Mouse (Mus musculus): Measurements from ENCODE around the gene Gpc1. TPM values are rescaled to one million over a fixed set of nuclear protein-coding genes. Genes with fewer than 3 reads are reported as not detected.

Gpc1 gene
- total and polyA plus RNA-seq, 2 experiments from 2014 or later, result 52.8 to 173 TPM

GRCm38 (mm10) chr1:92791070-92791831 is 40.2 kb upstream of the Gpc1 start:
- H3K9ac ChIP-seq, result no peak overlapping the region
- no peaks in the 10 kb centered on the region for H3K9me3 ChIP-seq (ENCODE audit: low read length)
- 6% methylated on average over 10 of the region's 10 CpGs for WGBS
- peak; percentile 36; the same call in 1 of the 2 replicates for ATAC-seq
- H3K36me3 ChIP-seq (ENCODE audit: insufficient read depth), result no peaks in the 10 kb centered on the region
- H3K4me3 ChIP-seq (ENCODE audit: low read depth, low read length), result no peak overlapping the region
- TF ChIP-seq CTCF (IDR thresholded peaks at IDR 0.05; ENCODE audit: low read depth), result no peak
- H3K27ac ChIP-seq (ENCODE audit: low read depth, low read length), result no peak overlapping the region
- 0 out of 2 replicates have a peak overlapping the region, but pooled peaks have one; percentile 13 for H3K4me2 ChIP-seq (ENCODE audit: low read depth)
- H3K4me1 ChIP-seq (ENCODE audit: insufficient read depth), result 0 out of 2 replicates have a peak, but pooled peaks cover 6% of the 10 kb centered on the region
- no peak for DNase-seq
- no peaks in the 10 kb centered on the region for H3K27me3 ChIP-seq (ENCODE audit: insufficient read depth, low read length)

- DNase-seq (no peak), ATAC-seq (no peak)
- no peaks in the 10 kb centered on the region for H3K9me3 ChIP-seq (ENCODE audit: low read length)
- no peak overlapping the region for H3K4me2 ChIP-seq (ENCODE audit: low read depth)
- no peak for TF ChIP-seq CTCF (IDR thresholded peaks at IDR 0.05; ENCODE audit: low read depth)
- no peak overlapping the region for H3K4me3 ChIP-seq (ENCODE audit: low read depth, low read length)
- H3K27me3 ChIP-seq (ENCODE audit: insufficient read depth, low read length), result no peaks in the 10 kb centered on the region
- no peak overlapping the region for H3K27ac ChIP-seq (ENCODE audit: low read depth, low read length)
- no peaks in the 10 kb centered on the region for H3K36me3 ChIP-seq (ENCODE audit: insufficient read depth)
- H3K9ac ChIP-seq, result no peak overlapping the region
- 68% methylated on average over 5 of the region's 5 CpGs for WGBS
- 0 out of 2 replicates have a peak, but pooled peaks cover 6% of the 10 kb centered on the region for H3K4me1 ChIP-seq (ENCODE audit: insufficient read depth)
Observed at GRCm38 (mm10) chr1:92793781-92794180, 37.7 kb upstream of the Gpc1 start.

- Histone ChIP-seq H3K36me3 (ENCODE audit: insufficient read depth) (no peaks in the 10 kb centered on the region), H3K9ac (no peak overlapping the region), H3K27me3 (ENCODE audit: insufficient read depth, low read length) (no peaks in the 10 kb centered on the region), H3K4me2 (ENCODE audit: low read depth) (no peak overlapping the region), H3K9me3 (ENCODE audit: low read length) (no peaks in the 10 kb centered on the region), H3K4me1 (ENCODE audit: insufficient read depth) (no peaks in the 10 kb centered on the region), H3K27ac (ENCODE audit: low read depth, low read length) (no peak overlapping the region), H3K4me3 (ENCODE audit: low read depth, low read length) (no peak overlapping the region)
- no peak for TF ChIP-seq CTCF (IDR thresholded peaks at IDR 0.05; ENCODE audit: low read depth)
- DNase-seq, result no peak
- WGBS, result 82% methylated on average over 2 of the region's 2 CpGs
- no peak for ATAC-seq
Observed at GRCm38 (mm10) chr1:92798425-92798824, 33.0 kb upstream of the Gpc1 start.

GRCm38 (mm10) chr1:92799653-92800052 is 31.8 kb upstream of the Gpc1 start:
- TF ChIP-seq CTCF (IDR thresholded peaks at IDR 0.05; ENCODE audit: low read depth), result no peak
- Histone ChIP-seq H3K36me3 (ENCODE audit: insufficient read depth) (no peaks in the 10 kb centered on the region), H3K4me2 (ENCODE audit: low read depth) (no peak overlapping the region), H3K4me1 (ENCODE audit: insufficient read depth) (no peaks in the 10 kb centered on the region), H3K9ac (no peak overlapping the region), H3K4me3 (ENCODE audit: low read depth, low read length) (no peak overlapping the region), H3K9me3 (ENCODE audit: low read length) (no peaks in the 10 kb centered on the region), H3K27me3 (ENCODE audit: insufficient read depth, low read length) (no peaks in the 10 kb centered on the region), H3K27ac (ENCODE audit: low read depth, low read length) (no peak overlapping the region)
- DNase-seq (no peak), ATAC-seq (no peak)
- 88% methylated on average over 5 of the region's 5 CpGs for WGBS

- no peaks in the 10 kb centered on the region for H3K9me3 ChIP-seq (ENCODE audit: low read length)
- WGBS, result 100% methylated on average over 1 of the region's 1 CpGs
- no peak for TF ChIP-seq CTCF (IDR thresholded peaks at IDR 0.05; ENCODE audit: low read depth)
- no peak for ATAC-seq
- no peaks in the 10 kb centered on the region for H3K36me3 ChIP-seq (ENCODE audit: insufficient read depth)
- H3K27ac ChIP-seq (ENCODE audit: low read depth, low read length), result no peak overlapping the region
- DNase-seq, result no peak
- no peak overlapping the region for H3K4me2 ChIP-seq (ENCODE audit: low read depth)
- H3K4me1 ChIP-seq (ENCODE audit: insufficient read depth), result no peaks in the 10 kb centered on the region
- H3K27me3 ChIP-seq (ENCODE audit: insufficient read depth, low read length), result no peaks in the 10 kb centered on the region
- H3K4me3 ChIP-seq (ENCODE audit: low read depth, low read length), result no peak overlapping the region
- H3K9ac ChIP-seq, result no peak overlapping the region
Observed at GRCm38 (mm10) chr1:92802362-92802761, 29.1 kb upstream of the Gpc1 start.

- no peak overlapping the region for H3K4me2 ChIP-seq (ENCODE audit: low read depth)
Observed at GRCm38 (mm10) chr1:92803376-92803775, 28.1 kb upstream of the Gpc1 start.

DNA sequence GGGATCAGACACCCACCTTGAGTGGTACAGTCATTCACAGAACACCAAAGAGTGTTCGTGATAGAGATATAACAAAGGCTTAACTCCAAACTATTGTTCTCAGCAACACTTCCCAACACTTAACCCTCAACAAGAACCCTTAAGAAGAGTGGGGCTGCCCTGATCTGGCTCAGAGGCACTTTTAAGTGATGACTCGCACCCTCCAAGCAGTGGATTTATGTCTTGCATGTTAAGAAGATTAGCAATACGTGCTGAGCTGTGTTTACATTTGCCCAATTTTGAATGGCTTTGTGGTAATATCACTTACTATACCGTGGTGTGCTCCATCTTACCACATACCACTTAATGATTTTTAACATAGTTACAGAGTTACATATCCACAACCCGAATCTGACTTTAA is 26.3 kb upstream of the Gpc1 start:
- H3K27ac ChIP-seq (ENCODE audit: low read depth, low read length), result no peak overlapping the region
- H3K36me3 ChIP-seq (ENCODE audit: insufficient read depth), result no peaks in the 10 kb centered on the region
- no peak overlapping the region for H3K4me2 ChIP-seq (ENCODE audit: low read depth)
- 72% methylated on average over 5 of the region's 5 CpGs for WGBS
- TF ChIP-seq CTCF (IDR thresholded peaks at IDR 0.05; ENCODE audit: low read depth), result no peak
- no peak overlapping the region for H3K4me3 ChIP-seq (ENCODE audit: low read depth, low read length)
- no peaks in the 10 kb centered on the region for H3K4me1 ChIP-seq (ENCODE audit: insufficient read depth)
- H3K9me3 ChIP-seq (ENCODE audit: low read length), result no peaks in the 10 kb centered on the region
- H3K9ac ChIP-seq, result no peak overlapping the region
- ATAC-seq, result no peak
- H3K27me3 ChIP-seq (ENCODE audit: insufficient read depth, low read length), result no peaks in the 10 kb centered on the region
- no peak for DNase-seq

More at GRCm38 (mm10) chr1:92803376-92803775, 28.1 kb upstream of the Gpc1 start:
- H3K9me3 ChIP-seq (ENCODE audit: low read length), result no peaks in the 10 kb centered on the region
- H3K9ac ChIP-seq, result no peak overlapping the region
- no peak for TF ChIP-seq CTCF (IDR thresholded peaks at IDR 0.05; ENCODE audit: low read depth)
- DNase-seq, result no peak
- no peaks in the 10 kb centered on the region for H3K27me3 ChIP-seq (ENCODE audit: insufficient read depth, low read length)
- no peaks in the 10 kb centered on the region for H3K4me1 ChIP-seq (ENCODE audit: insufficient read depth)
- no peak for ATAC-seq
- 90% methylated on average over 4 of the region's 4 CpGs for WGBS
- H3K4me3 ChIP-seq (ENCODE audit: low read depth, low read length), result no peak overlapping the region
- no peak overlapping the region for H3K27ac ChIP-seq (ENCODE audit: low read depth, low read length)
- no peaks in the 10 kb centered on the region for H3K36me3 ChIP-seq (ENCODE audit: insufficient read depth)

Measured in forebrain, postnatal 0 days (tissue).